Mouse (Mus musculus) Patski (cell line): ENCODE measurements at regions not wholly inside any gene's neighbourhood (a gene's known extent, or its start where the extent isn't known, plus 50 kb on each side); places are given as distances from the start of the nearest gene placed in this dataset.

Experiments
- ATAC-seq: fragments of 100-300 bp; one replicate; pipeline ENCODE4 v1.8.0; 2021
- CTCF ChIA-PET: fragments of 350-600 bp; sonication (Branson Sonifier 250); formaldehyde crosslinking; loops from one replicate; lab custom pipeline; 2022; ENCODE audit warnings: inconsistent platforms; lab: Charles Lee
- POLR2A ChIA-PET: fragments of 350-600 bp; sonication (Branson Sonifier 250); formaldehyde crosslinking; loops from one replicate; lab custom pipeline; 2022; ENCODE audit warnings: antibody characterized with exemption, inconsistent platforms; lab: Charles Lee
- DNase-seq: peaks from one replicate; pipeline ENCODE4 v3.0.0-alpha.2; 2011; ENCODE audit warnings: low read depth, low spot score
- H3K27me3 ChIP-seq: fragments of 371-371 bp; one replicate; pipeline ENCODE4 v1.5.1; 2021
- CTCF ChIP-seq: fragments of 100-300 bp; IDR thresholded peaks from one replicate; pipeline ENCODE4 v1.5.1; 2021
- in situ Hi-C: fragments of 300-500 bp; cut with MboI; formaldehyde crosslinking; loops from 3 replicates; pipeline ENCODE4 v1.11.1; 2018; ENCODE audit warnings: low pct_unique_long_range_greater_than_20kb, mixed read lengths

DNA sequence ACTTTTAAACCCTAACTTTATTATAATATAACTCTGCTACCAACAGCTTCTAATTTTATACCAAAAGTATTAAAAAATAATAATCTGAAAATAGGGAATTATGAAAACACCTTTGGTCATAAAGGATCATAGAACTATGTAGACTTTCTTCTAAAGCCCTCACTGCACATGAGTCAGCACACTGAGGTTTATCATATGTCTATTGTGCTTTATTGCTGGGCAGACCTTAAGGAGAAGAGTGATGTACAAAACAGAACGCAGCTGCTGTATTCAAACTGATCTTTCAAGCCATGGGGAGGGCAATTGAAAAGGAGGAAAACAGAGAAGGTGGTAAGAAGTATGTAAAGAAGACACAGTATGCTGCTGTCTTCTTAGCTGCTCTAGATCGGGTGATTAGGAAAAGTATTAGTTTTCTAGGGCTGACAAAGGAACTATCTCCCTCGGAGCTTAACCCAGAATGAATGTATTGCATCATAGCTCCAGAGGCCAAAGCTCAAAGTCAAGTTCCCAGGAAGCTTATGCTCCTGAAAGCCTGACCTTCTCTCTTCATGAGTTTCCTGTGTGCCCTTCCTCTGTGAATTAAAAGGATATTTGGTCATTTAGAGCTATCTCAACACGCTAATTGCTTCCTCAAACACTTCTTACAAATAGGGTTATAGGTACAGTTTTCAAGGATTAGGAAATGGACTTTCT, 103.5 kb downstream of the Spry2 start:
- no peak for TF ChIP-seq CTCF
- ChIA-PET CTCF (interaction anchor here (0.9 kb wide), 2 partner anchors 11 to 20 kb away, joined by 3 to 4 read pairs; no protein-coding TSS in a partner anchor), POLR2A (interaction anchor here (0.5 kb wide), 1 partner anchor 79 kb away, joined by 3 read pairs; no protein-coding TSS in a partner anchor)
- DNase-seq (no peak), ATAC-seq (no peak)
- H3K27me3 ChIP-seq, result no peaks in the 10 kb centered on the region
- in situ Hi-C loops, result no loop called here

DNA sequence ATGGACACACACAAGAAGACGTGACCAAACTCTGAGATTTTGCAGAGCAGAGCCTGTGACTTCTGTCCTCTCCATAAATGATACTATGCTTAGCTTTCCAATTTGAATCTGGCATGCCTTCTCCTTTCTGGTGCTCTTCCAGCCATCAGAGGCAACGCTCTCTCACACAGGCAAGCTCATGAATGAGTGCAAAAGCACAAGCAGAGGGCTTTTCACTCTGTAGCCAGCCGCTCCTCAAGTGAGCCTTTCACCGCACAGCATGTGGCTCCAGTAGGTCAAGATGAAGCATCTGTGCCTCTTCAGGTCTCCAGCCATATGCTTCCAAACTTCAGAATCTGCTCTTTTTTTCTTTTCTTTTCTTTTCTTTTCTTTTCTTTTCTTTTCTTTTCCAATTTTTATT, 106.2 kb downstream of the Spry2 start:
- POLR2A ChIA-PET, result no interaction called here
- no peak for TF ChIP-seq CTCF
- CTCF ChIA-PET, result no interaction called here
- in situ Hi-C loops, result no loop called here
- ATAC-seq (no peak), DNase-seq (no peak)
- H3K27me3 ChIP-seq, result no peaks in the 10 kb centered on the region

DNA sequence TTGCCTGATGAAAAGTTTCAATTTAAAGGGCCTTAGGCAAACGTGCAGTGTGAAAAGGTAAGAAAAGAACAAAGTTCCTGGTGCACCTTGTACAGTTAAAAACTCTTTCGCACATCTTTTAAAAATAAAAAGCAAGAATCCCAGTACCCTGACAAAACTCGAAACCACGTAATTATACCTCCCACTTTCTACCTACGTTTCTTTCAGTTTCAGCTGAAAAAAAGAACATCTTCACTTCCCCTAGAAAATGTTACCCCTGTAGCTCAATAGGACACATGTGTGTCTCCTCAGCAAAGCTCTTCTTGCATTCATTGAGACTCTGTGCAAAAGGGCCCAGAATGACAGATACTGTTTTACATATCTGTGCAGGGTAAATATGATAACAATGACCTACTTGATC, 113.2 kb downstream of the Spry2 start:
- in situ Hi-C loops, result no loop called here
- DNase-seq, result no peak
- no peaks in the 10 kb centered on the region for H3K27me3 ChIP-seq
- ChIA-PET POLR2A (no interaction called here), CTCF (interaction anchor here (0.9 kb wide), 1 partner anchor 14 kb away, joined by 3 read pairs; no protein-coding TSS in a partner anchor)
- no peak for ATAC-seq
- no peak for TF ChIP-seq CTCF

DNA sequence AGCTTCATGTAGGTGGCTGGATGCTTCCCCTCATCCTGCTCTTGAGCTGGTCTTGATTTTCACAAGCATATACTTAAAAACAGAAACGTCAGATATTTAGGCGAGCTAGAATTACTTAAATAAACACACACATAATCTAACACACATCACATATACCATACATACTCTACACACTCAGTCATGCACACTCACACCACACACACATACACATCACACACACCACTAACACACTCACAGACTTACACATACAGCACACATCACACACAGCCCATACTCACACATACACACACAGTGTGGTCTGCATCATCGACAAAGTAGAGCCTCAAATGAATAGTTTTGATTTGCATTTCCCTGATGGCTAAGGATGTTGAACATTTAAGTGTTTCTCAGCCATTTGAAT, 116.9 kb downstream of the Spry2 start:
- CTCF ChIA-PET, result interaction anchor here (0.7 kb wide), 1 partner anchor 9 kb away, joined by 3 read pairs; no protein-coding TSS in a partner anchor
- TF ChIP-seq CTCF, result no peak
- POLR2A ChIA-PET, result no interaction called here
- no peaks in the 10 kb centered on the region for H3K27me3 ChIP-seq
- ATAC-seq, result no peak
- in situ Hi-C loops, result no loop called here
- no peak for DNase-seq

DNA sequence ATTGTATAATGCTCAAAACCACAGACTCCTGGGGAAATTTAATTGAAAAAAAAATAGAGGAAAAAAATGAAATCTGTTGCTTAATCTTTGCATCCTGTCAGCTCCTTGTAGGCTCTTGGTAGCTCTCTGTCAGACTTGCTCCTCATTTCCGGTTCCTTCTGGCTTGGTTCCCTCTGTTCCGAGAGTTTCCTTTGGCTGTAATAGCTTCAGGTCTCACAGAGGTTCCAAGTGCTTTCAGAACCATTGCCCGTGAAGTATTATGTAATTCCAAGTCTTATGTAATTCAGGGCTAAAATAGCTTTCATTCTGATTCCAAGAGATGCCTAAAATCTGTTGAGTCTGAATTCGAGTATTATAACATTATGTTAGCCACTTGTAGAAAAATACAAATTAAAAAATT, 117.3 kb downstream of the Spry2 start:
- in situ Hi-C loops, result no loop called here
- CTCF ChIA-PET, result interaction anchor here (0.7 kb wide), 1 partner anchor 9 kb away, joined by 3 read pairs; no protein-coding TSS in a partner anchor
- peak; percentile 12 for DNase-seq
- H3K27me3 ChIP-seq, result no peaks in the 10 kb centered on the region
- no peak for TF ChIP-seq CTCF
- ATAC-seq, result peak; percentile 47
- POLR2A ChIA-PET, result no interaction called here

DNA sequence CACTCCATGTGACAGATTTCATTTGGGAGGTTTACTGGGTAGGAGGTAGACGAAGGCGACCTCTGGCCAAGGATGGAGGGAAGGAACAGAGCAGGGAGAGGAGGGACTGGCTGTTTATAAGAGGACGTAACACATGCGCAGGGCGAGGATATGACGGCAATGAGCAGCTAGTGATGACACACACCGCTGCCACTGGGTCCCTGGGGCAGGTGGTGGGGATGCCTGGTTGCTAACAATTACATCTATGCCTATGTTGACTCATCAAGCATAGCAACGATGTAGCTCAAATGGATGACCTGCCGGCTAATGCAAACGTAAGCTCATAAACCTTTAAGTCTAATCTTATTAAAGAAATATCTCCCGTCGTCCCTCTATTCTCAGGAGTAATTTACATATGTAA, 122.9 kb downstream of the Spry2 start:
- H3K27me3 ChIP-seq, result no peaks in the 10 kb centered on the region
- in situ Hi-C loops, result no loop called here
- CTCF ChIA-PET, result interaction anchor here (1.2 kb wide), 1 partner anchor 29 kb away, joined by 3 read pairs; no protein-coding TSS in a partner anchor
- ATAC-seq, result no peak
- no peak for DNase-seq
- TF ChIP-seq CTCF, result no peak
- POLR2A ChIA-PET, result no interaction called here

DNA sequence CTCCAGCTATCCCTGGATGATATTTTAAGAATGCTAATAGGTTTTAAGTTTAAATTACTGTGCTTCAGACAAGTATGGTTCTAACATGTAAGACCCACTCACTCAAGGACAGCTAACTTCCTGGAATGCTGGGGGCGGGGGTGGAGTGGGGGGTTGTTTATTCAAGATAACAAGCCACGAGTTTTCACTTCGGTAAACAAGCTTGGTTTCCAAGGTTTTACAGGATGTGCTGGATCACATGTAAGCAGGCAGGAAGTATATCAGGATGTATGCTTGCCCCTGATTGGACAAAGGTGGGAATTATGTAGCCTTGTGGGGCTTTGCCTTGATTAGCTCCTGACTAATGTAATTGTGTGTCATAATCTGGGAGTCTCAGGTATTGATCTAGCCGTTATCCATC, 129.5 kb downstream of the Spry2 start:
- no peaks in the 10 kb centered on the region for H3K27me3 ChIP-seq
- no peak for TF ChIP-seq CTCF
- ATAC-seq, result no peak
- CTCF ChIA-PET, result interaction anchor here (2.3 kb wide), 1 partner anchor 11 kb away, joined by 12 read pairs; no protein-coding TSS in a partner anchor
- no peak for DNase-seq
- in situ Hi-C loops, result no loop called here
- POLR2A ChIA-PET, result interaction anchor here (1.4 kb wide), 1 partner anchor 11 kb away, joined by 5 read pairs; no protein-coding TSS in a partner anchor

DNA sequence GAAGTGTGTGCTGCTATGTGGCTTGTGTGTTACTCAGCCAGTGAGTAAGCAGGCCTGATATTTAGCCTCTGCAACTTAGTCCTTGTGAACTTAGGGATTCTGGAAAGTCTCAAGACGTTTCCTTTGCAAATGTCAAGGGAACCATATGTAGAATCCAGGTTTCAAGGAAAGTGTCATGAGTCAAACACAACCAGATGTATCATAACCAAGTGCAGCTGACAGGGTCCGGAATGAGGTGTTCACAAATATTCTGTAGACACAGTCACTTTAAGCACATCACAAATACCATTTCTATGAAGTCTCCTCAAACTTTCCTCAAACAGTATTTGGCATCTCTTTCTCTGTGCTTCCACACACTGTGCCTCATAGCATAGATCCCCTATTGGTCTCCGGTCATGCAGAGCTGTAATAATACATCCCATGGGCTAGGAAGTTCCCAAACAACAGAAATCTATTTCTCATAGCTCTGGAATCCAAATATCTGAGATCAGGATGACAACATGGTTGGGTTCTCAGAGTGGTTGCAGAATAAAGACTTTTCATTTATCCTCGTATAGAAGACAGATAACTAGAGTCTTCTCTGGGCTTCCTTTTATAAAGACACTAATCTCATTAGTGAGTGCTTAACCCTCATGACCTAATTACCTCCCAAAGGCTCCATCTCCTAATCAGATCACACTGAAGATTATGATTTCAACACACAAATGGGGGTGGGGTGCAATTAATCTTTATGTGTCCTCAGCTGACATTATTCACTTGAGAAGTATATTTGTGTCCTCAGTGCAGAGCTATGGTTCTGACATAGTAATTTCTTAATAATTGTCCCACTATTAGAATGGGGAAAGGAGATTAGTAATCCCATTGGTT, 143.9 kb downstream of the Spry2 start:
- TF ChIP-seq CTCF, result no peak
- CTCF ChIA-PET, result interaction anchor here (1.0 to 1.1 kb wide), 2 partner anchors 10 to 12 kb away, joined by 3 read pairs; no protein-coding TSS in a partner anchor
- in situ Hi-C loops, result no loop called here
- POLR2A ChIA-PET, result interaction anchor here (0.9 kb wide), 1 partner anchor 12 kb away, joined by 5 read pairs; no protein-coding TSS in a partner anchor
- H3K27me3 ChIP-seq, result no peaks in the 10 kb centered on the region
- ATAC-seq (peak; percentile 94), DNase-seq (no peak)

DNA sequence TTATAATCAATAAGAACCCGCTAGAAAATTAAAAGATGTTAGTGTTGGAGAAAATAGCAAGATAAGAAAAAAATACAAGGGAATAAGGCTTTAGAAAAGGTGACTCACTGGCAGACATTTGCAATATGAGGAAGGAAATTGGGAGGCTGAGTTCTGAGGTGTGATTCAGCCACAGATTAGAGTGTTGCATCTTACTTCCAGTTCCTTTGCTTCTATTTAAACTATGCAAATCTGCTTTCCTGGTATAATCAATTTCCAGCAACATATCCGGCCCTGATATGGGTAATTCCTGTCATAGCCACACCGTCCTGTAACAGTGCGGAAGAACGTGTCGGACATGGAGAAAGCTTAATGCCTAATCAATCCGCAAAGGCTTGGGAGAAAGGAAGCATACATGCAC, 144.9 kb downstream of the Spry2 start:
- CTCF ChIA-PET, result no interaction called here
- in situ Hi-C loops, result no loop called here
- DNase-seq, result no peak
- no peaks in the 10 kb centered on the region for H3K27me3 ChIP-seq
- ATAC-seq, result no peak
- POLR2A ChIA-PET, result no interaction called here
- TF ChIP-seq CTCF, result no peak

DNA sequence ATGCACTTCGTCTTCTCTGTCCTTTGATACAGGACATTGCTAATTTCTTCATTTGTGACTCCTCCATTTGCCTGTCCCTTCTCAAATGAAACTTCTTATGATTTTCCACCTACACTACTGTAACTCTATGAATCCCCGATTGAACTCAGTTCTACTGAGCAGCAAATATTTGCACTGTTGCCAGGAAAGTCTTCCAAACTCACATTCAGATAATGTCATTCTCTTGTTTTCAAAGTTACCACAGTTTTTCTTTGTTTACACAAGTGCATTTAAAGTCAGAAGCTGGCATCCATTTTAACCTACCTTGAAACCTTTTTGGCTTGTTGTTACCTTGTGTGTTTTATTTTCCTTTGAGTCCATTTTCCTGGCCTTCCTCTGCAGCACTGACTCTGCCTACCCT, 152.0 kb downstream of the Spry2 start:
- ATAC-seq (no peak), DNase-seq (no peak)
- TF ChIP-seq CTCF, result no peak
- POLR2A ChIA-PET, result no interaction called here
- no peaks in the 10 kb centered on the region for H3K27me3 ChIP-seq
- in situ Hi-C loops, result no loop called here
- CTCF ChIA-PET, result interaction anchor here (1.6 kb wide), 1 partner anchor 15 kb away, joined by 4 read pairs; no protein-coding TSS in a partner anchor
